Mouse (Mus musculus): ENCODE results near the gene Stx2.
A peak's percentile ranks its signal among the peaks of the same experiment; 100 is the strongest.

- TF ChIP-seq CTCF (IDR thresholded peaks at IDR 0.05) (peak; percentile 37; the same call in 1 of the 2 replicates), EP300 (IDR thresholded peaks at IDR 0.05) (no peak)
These were observed 2.2 kb downstream of the Stx2 start for GRCm38 (mm10) chr5:129006031-129006788.

All from lung, postnatal 0 days (tissue).